Mouse (Mus musculus) heart, postnatal 10 days (tissue): ENCODE results near the gene Slc25a47. TPM values are rescaled to one million over a fixed set of nuclear protein-coding genes. Genes with fewer than 3 reads are reported as not detected.

Source experiments
- DNase-seq, 2 experiments: peaks; one replicate each; pipeline ENCODE4 v3.0.0; 2021
- intact Hi-C: fragments of 180-260 bp; cut with DNase I; formaldehyde crosslinking; loops from one replicate; pipeline ENCODE4 v1.15.1; 2025
- total RNA-seq, 2 experiments: library from RNA; stranded (reverse); gene quantifications; 2 replicates each; pipeline ENCODE4 v1.2.3; 2021

The Slc25a47 gene
- 1 to 10 TPM; 5.0 to 6.3 TPM for total RNA-seq

DNA sequence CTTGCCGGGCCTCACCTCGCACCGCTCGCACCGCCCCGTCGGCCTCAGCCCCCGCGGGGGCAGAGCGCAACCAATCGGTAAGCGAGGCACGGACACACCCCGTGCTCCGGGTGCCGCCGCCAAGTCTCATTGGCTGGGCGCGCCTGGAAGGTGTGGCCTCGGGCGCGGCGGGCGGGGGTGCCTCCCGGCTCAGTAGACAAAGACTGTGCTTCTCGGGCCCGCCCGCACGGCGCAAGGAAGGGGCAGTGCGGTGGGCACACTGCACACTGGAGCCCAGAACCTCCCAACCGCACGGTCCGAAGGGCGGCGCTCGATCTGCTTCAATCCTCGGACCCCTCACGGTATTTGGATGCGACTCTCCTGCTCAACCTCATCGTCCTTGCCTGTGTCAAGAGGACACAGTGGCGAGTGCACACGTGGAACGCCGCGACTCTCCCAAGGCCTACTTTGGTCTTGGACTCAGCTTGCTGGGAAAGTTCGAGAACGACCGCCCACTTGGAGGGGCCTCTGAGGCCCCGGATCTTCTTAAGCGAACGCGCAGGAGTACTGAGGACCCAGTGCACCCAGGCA lies at the start of gene Slc25a47, which contains the start of gene Slc25a29:
TSS of gene Slc25a47 (plus strand) at position 207 of the 570 bp plus-strand sequence.
TSS of gene Slc25a29 (minus strand) at position 44 of the 570 bp plus-strand sequence.
- peak; percentile 98 for DNase-seq
- intact Hi-C loops = loop anchor here (2.0 kb wide), 2 partner anchors 41 to 57 kb away; partner anchors contain the start of gene Wdr25

GRCm38 (mm10) chr12:108787329-108787728 lies 48.5 kb upstream of the Slc25a47 start:
- intact Hi-C loops = no loop called here
- DNase-seq = no peak

- intact Hi-C loops = no loop called here
- DNase-seq = peak; percentile 86 to 92
Observed at GRCm38 (mm10) chr12:108792152-108792545, 43.7 kb upstream of the Slc25a47 start.

GRCm38 (mm10) chr12:108792546-108793452 lies 43.0 kb upstream of the Slc25a47 start, which contains the start of gene Yy1:
TSS of gene Yy1 (plus strand) at chr12:108792973.
- intact Hi-C loops = no loop called here
- DNase-seq = peak; percentile 98 to 99

- peak; percentile 33 to 39 for DNase-seq
- intact Hi-C loops = no loop called here
Observed at GRCm38 (mm10) chr12:108793453-108793941, 42.3 kb upstream of the Slc25a47 start.

- intact Hi-C loops = loop anchor here (2.0 kb wide), 2 partner anchors 41 to 101 kb away; partner anchors contain the start of genes Slc25a29 and Wars
Observed at GRCm38 (mm10) chr12:108794078-108794711, 41.7 kb upstream of the Slc25a47 start.

DNA sequence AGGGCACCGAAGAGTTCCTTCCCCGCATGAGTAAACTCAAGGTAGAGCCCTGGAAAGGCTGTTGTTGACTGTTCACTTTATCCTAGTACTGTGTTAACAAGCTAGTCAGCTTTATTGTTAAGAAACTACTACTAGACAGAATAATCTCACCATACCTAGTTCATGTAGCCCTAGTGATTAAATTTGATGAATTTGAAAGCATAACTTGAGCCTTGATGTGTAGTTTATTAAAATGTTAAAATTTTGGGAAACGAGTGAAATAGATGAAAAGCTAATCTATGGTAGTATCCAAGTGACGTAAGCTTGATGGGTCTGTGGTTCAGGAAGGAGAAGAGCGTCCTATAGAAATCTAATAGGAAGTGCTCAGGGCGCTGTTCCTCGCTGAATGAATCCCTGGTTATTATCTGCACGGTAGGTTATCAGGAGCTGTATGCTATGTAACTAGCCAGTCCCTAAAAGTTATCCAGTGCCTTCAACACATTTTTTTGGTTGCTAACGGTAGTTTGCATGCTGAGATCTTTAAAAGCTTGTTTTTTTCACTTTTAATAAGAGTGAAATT lies 40.8 kb upstream of the Slc25a47 start:
- DNase-seq = no peak
- intact Hi-C loops = loop anchor here (2.0 kb wide), 2 partner anchors 40 to 100 kb away; partner anchors contain the start of genes Slc25a29 and Wars

More at GRCm38 (mm10) chr12:108794078-108794711, 41.7 kb upstream of the Slc25a47 start:
- peak; percentile 82 to 85 for DNase-seq

DNA sequence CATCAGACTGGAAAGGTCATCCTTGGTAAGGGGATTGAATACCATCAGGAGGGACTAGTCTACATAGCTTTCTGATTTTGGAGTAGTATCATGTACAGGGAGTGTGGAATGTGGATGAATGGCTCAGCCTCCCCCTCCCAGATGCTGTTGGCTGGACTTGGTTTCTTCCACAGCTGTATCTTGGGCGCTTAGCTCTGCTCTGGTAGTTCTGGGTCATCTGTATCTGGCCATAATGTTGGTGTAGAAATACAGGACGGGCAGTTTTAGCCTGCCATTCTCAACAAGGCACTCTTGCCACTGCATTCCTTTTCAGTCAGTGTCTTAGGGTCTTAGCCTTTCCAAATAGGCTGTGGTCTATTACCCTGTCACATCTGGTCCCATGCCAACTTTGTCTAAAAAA lies 34.2 kb upstream of the Slc25a47 start:
- intact Hi-C loops = no loop called here
- no peak for DNase-seq

DNA sequence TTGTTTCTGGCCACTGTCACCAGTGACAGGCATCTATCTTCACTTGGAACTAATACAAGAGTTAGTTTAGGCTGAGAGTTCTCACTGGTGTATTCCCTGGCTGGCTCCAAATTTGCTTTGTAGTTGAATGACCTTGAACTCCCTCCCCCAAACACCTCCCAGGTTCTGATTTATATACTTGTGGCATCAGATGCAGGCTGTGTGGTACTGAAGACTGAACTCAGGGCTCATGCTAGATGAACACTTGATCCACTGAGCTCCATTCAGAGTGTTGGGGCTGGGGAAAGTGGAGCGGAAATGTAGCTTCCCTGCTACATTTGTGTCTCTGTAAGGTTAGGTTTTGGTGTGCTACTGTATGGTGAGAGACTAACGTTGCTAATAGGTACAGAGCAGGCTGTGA lies 31.5 kb upstream of the Slc25a47 start:
- intact Hi-C loops = no loop called here
- DNase-seq = no peak

DNA sequence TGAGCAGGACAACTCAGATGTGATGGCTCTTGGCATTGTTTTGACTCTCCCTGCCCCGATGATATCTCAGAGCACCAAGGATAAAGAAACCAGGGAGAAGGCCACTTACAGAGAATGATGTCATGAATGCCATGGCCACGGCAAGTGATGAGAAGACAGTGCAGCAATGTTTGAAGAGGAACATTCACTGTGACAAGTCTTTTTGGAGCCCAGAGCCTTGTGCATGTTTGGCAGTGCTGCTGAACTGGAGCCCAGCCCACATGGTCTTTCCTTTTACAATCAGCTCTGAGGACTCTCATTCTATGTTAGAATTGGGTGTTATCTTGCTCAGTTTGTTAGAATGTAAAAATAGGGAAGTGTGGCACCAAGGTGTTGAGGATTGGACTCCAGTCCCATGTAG lies 27.4 kb upstream of the Slc25a47 start:
- intact Hi-C loops = no loop called here
- DNase-seq = no peak

GRCm38 (mm10) chr12:108809771-108810170 lies 26.1 kb upstream of the Slc25a47 start:
- intact Hi-C loops = loop anchor here (5.0 kb wide), 1 partner anchor 88 kb away; no protein-coding TSS in a partner anchor

DNA sequence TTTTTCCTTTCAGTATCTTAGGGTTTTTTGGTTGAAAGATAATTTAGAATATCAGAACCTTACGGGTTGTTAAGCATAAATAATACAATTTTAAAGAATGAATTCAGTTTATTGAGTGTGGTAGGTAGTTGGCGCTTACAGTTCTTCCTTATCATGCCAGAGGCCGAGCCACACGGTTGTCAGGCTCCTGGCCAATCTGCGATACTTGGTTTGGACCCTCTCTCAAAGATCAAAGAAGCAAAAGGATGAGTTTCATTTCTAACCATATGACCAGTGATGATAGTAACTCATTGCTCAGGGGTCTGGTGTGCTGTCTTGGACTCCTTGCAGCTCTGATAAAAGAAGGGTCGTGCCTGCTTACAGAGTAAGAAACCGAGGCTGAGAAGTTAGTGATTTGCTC lies 25.5 kb upstream of the Slc25a47 start:
- DNase-seq = no peak
- intact Hi-C loops = loop anchor here (5.0 kb wide), 1 partner anchor 87 kb away; no protein-coding TSS in a partner anchor

More at GRCm38 (mm10) chr12:108809771-108810170, 26.1 kb upstream of the Slc25a47 start:
- no peak for DNase-seq

DNA sequence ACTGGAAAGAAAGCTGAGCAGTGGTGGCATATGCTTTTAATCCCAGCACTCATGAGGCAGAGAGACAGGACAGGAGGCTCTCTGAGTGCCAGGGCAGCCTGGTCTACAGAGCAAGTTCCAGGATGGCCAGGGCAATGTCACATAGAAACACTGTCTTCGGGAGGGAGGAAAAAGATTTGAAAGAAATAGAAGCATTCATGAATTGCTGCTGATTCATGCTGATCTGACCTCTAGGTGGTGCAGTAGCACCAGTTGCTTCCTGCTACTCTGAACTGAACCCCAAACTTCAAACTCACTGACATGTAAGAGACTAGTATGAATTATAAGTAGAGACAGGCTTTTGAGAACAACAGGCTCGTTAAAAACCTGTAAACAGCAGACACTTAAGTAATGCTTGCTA lies 24.7 kb upstream of the Slc25a47 start:
- peak; percentile 43 to 48 for DNase-seq
- intact Hi-C loops = loop anchor here (5.0 kb wide), 1 partner anchor 86 kb away; no protein-coding TSS in a partner anchor

GRCm38 (mm10) chr12:108812463-108812862 lies 23.4 kb upstream of the Slc25a47 start:
- intact Hi-C loops = loop anchor here (5.0 kb wide), 1 partner anchor 85 kb away; no protein-coding TSS in a partner anchor

DNA sequence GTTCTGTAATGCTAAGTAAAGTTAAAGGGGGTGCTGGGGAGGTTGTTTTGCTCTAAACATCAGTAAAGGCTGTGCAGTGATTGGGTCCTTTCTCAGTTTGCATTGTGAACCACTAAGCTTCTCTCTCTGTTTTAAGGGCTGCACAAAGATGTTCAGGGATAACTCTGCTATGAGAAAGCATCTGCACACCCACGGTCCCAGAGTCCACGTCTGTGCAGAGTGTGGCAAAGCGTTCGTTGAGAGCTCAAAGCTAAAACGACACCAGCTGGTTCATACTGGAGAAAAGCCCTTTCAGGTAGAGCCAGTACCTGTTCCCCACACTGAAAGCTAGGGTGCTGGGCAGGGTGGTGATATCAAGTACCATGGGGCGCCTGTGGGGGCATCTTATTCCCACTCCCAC lies 21.4 kb upstream of the Slc25a47 start:
- intact Hi-C loops = loop anchor here (5.0 kb wide), 1 partner anchor 83 kb away; no protein-coding TSS in a partner anchor

More at GRCm38 (mm10) chr12:108812463-108812862, 23.4 kb upstream of the Slc25a47 start:
- DNase-seq = no peak

DNA sequence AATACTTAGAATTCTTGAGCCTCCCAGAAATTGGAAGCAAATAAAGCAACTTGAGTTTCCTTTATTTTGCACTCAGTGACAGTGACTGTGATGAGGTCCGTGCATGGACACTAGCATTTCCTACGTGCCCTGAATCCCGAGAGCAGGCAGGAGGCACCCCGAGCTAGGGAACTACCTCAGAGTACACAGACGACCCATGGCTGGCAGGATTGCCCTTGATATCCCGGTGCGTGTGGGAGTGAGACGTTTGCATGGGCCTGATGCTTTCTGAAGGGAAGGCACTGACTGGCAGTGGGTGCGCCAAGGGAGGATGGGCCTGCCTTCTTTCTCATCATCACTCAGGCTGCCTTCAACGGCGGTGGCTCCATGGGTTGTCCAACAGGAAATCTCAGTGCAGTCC lies 19.3 kb upstream of the Slc25a47 start:
- intact Hi-C loops = no loop called here
- no peak for DNase-seq

More for the DNA sequence above, 21.4 kb upstream of the Slc25a47 start:
- no peak for DNase-seq

- no peak for DNase-seq
- intact Hi-C loops = no loop called here
Observed at GRCm38 (mm10) chr12:108820461-108820860, 15.4 kb upstream of the Slc25a47 start.

DNA sequence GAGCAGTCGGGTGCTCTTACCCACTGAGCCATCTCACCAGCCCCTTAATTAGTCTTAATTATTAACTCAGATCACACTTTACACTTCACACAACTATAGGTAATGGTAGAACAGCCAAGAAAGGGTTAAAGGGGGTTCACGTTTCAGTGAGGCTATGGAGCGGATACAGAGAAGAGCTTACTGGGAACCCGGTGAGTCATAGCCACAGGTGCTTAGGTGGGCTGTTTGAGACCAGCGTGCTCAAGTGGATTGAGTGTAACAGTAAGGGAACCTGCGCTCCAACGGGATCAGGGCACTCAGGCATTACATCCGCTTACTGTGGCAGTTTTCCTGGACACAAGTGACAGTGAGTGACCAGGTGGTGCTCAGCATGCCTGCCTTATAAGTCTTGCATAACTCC lies 12.8 kb upstream of the Slc25a47 start:
- DNase-seq = no peak
- intact Hi-C loops = no loop called here

- intact Hi-C loops = no loop called here
- DNase-seq = no peak
Observed at GRCm38 (mm10) chr12:108824225-108824874, 11.5 kb upstream of the Slc25a47 start.
